Mouse (Mus musculus) small intestine, adult 2 months (tissue): ENCODE results near the gene Mical3. TPM values are rescaled to one million over a fixed set of nuclear protein-coding genes. Genes with fewer than 3 reads are reported as not detected.

Source experiments
- H3K27ac ChIP-seq: fragments of 200-500 bp; 2 replicates; pipeline ENCODE4 v1.5.1; 2012; ENCODE audit warnings: low read depth, low read length, control low read depth, inconsistent platforms; ENCODE audit not compliant: insufficient read depth
- H3K27me3 ChIP-seq: fragments of 200-500 bp; 2 replicates; pipeline ENCODE4 v1.6.1; 2012; ENCODE audit warnings: mild to moderate bottlenecking, moderate library complexity, low read length, inconsistent platforms; ENCODE audit not compliant: control insufficient read depth, insufficient read depth
- H3K36me3 ChIP-seq: fragments of 200-500 bp; 2 replicates; pipeline ENCODE4 v1.6.1; 2012; ENCODE audit warnings: mild to moderate bottlenecking, low read length, control low read depth, inconsistent platforms; ENCODE audit not compliant: control insufficient read depth, insufficient read depth
- H3K4me1 ChIP-seq: fragments of 200-500 bp; 2 replicates; pipeline ENCODE4 v1.6.1; 2012; ENCODE audit warnings: low read length, inconsistent platforms, mixed read lengths; ENCODE audit not compliant: control insufficient read depth, insufficient read depth, insufficient read length
- H3K4me3 ChIP-seq: fragments of 200-500 bp; 2 replicates; pipeline ENCODE4 v1.5.1; 2012; ENCODE audit warnings: low read depth, mild to moderate bottlenecking, control low read depth, inconsistent platforms, low read length, moderate library complexity
- CTCF ChIP-seq: fragments of 200-500 bp; IDR thresholded peaks from 2 replicates; pipeline ENCODE4 v1.5.1; 2012; ENCODE audit warnings: low read depth, mild to moderate bottlenecking, control low read depth, inconsistent platforms, low read length, moderate library complexity, mixed read lengths; ENCODE audit not compliant: insufficient replicate concordance, insufficient read length; ENCODE audit errors: extremely low read depth
- POLR2A ChIP-seq: fragments of 200-500 bp; IDR thresholded peaks from 2 replicates; pipeline ENCODE4 v1.6.1; 2012; ENCODE audit warnings: low read depth, mild to moderate bottlenecking, control low read depth, inconsistent platforms, low read length, moderate library complexity
- WGBS: fragments of 180-500 bp; shearing (Covaris S2); methylation state at CpG from one replicate; pipeline ENCODE4 v1.1.7; 2018; 5-methylcytosine and 5-hydroxymethylcytosine counted together
- polyA plus RNA-seq: library from polyadenylated mRNA; depleted of rRNA; stranded (reverse); fragments of >200 nt; gene quantifications from 2 replicates; pipeline ENCODE4 v1.2.3, GENCODE M21; 2012

Gene Mical3
- polyA plus RNA-seq, 1 experiment = 8.9 TPM

- 55% methylated on average over 6 of the region's 6 CpGs for WGBS
- Histone ChIP-seq H3K36me3 (no peaks in the 10 kb centered on the region), H3K27ac (no peak overlapping the region), H3K4me1 (peaks cover 16% of the 10 kb centered on the region), H3K4me3 (no peak overlapping the region), H3K27me3 (no peaks in the 10 kb centered on the region)
- no peak for TF ChIP-seq POLR2A
- no peak for TF ChIP-seq CTCF
Observed at GRCm38 (mm10) chr6:121171102-121171501, 40.3 kb upstream of the Mical3 start.

GRCm38 (mm10) chr6:121167381-121167975, 36.7 kb upstream of the Mical3 start:
- WGBS = 91% methylated on average over 7 of the region's 7 CpGs
- Histone ChIP-seq H3K4me3 (no peak overlapping the region), H3K27ac (no peak overlapping the region), H3K4me1 (peaks cover 15% of the 10 kb centered on the region), H3K36me3 (no peaks in the 10 kb centered on the region), H3K27me3 (no peaks in the 10 kb centered on the region)
- TF ChIP-seq POLR2A (no peak), CTCF (no peak)

- Histone ChIP-seq H3K36me3 (no peaks in the 10 kb centered on the region), H3K27ac (peak overlapping the region; percentile 38), H3K4me1 (peaks cover 15% of the 10 kb centered on the region), H3K27me3 (no peaks in the 10 kb centered on the region), H3K4me3 (peak overlapping the region; percentile 21)
- TF ChIP-seq POLR2A (no peak), CTCF (no peak)
- WGBS = 18% methylated on average over 10 of the region's 10 CpGs
Observed at GRCm38 (mm10) chr6:121166098-121166552, 35.3 kb upstream of the Mical3 start.

- Histone ChIP-seq H3K27ac (no peak overlapping the region), H3K4me3 (no peak overlapping the region), H3K4me1 (peaks cover 21% of the 10 kb centered on the region), H3K27me3 (no peaks in the 10 kb centered on the region), H3K36me3 (no peaks in the 10 kb centered on the region)
- no peak for TF ChIP-seq CTCF
- no peak for TF ChIP-seq POLR2A
- 71% methylated on average over 12 of the region's 12 CpGs for WGBS
Observed at GRCm38 (mm10) chr6:121162616-121163015, 31.8 kb upstream of the Mical3 start.

GRCm38 (mm10) chr6:121160126-121160525, 29.3 kb upstream of the Mical3 start:
- WGBS = 16% methylated on average over 6 of the region's 6 CpGs
- Histone ChIP-seq H3K4me1 (peaks cover 12% of the 10 kb centered on the region; the same call in 1 of the 2 replicates), H3K27ac (peak overlapping the region; percentile 55), H3K4me3 (no peak overlapping the region), H3K36me3 (no peaks in the 10 kb centered on the region), H3K27me3 (no peaks in the 10 kb centered on the region)
- TF ChIP-seq POLR2A = no peak
- no peak for TF ChIP-seq CTCF

GRCm38 (mm10) chr6:121159616-121160015, 28.8 kb upstream of the Mical3 start:
- WGBS = 30% methylated on average over 5 of the region's 5 CpGs
- H3K27me3 ChIP-seq = no peaks in the 10 kb centered on the region
- H3K27ac ChIP-seq = peak overlapping the region; percentile 55
- H3K4me3 ChIP-seq = no peak overlapping the region
- no peaks in the 10 kb centered on the region for H3K36me3 ChIP-seq
- H3K4me1 ChIP-seq = peaks cover 12% of the 10 kb centered on the region; the same call in 1 of the 2 replicates
- TF ChIP-seq CTCF (no peak), POLR2A (no peak)

GRCm38 (mm10) chr6:121156030-121156429, 25.2 kb upstream of the Mical3 start:
- Histone ChIP-seq H3K27ac (no peak overlapping the region), H3K4me3 (no peak overlapping the region), H3K36me3 (no peaks in the 10 kb centered on the region), H3K27me3 (no peaks in the 10 kb centered on the region), H3K4me1 (peaks cover 15% of the 10 kb centered on the region)
- WGBS = 54% methylated on average over 2 of the region's 2 CpGs
- TF ChIP-seq CTCF = no peak
- no peak for TF ChIP-seq POLR2A
